ENCODE assay signal across 14 mouse cellular contexts in the genomic region with DNA sequence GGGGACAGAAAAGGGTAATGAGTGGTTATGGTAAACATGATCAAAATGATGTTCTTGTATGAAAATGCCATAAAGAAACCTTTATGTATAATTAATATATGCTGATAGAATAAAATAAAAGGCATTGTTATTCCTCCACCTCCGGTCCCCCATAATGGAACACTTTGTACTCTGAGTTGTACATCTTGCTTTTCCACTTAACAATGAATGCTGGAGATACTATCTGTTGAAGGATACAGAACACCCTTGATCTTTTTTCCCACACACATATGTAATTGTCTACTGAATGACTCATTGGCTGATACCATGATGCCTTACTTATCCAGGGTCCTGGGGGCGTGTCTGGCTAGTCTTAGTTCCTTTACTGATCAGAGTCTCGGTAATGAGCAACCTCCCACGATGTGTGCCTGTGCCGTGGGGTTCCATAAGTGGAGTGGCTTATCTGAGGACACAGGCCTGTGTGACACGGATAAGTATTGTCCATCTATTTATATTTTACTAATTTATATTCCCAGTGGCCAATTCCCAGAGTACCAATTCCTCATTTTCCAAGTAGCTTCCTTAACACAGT.
"Had no signal": no experiment of that assay in that cellular context is flagged by ENCODE, and none has a peak within 500 bp of the region (broad histone marks: within the 10 kb centered on the region; RNA-seq: fewer than 3 reads in every experiment).

No protein-coding gene starts in this region.

- H3K4me2 ChIP-seq: kidney, embryonic 15.5 days; limb, embryonic 15.5 days; liver, embryonic 13.5 days had no signal

- H3K27ac ChIP-seq: kidney, embryonic 15.5 days; limb, embryonic 15.5 days; liver, embryonic 13.5 days; macrophage; stomach, postnatal 0 days had no signal

- H3K27me3 ChIP-seq: kidney, embryonic 15.5 days; limb, embryonic 15.5 days; liver, embryonic 13.5 days had no signal

- H3K9ac ChIP-seq: kidney, embryonic 15.5 days; limb, embryonic 15.5 days; liver, embryonic 13.5 days had no signal

- H3K9me3 ChIP-seq: kidney, embryonic 15.5 days; limb, embryonic 15.5 days; liver, embryonic 13.5 days had no signal

- H3K4me1 ChIP-seq: kidney, embryonic 15.5 days; limb, embryonic 15.5 days had no signal

- DNase-seq: kidney, adult 2 months; kidney, postnatal 14 days; layer of hippocampus, adult 9-11 months; layer of hippocampus, postnatal 36 days; liver, embryonic 13.5 days; midbrain, embryonic 14.5 days; right cerebral cortex, adult 18-20 months; right cerebral cortex, postnatal 25 days; thymus, postnatal 14 days had no signal

- H3K4me3 ChIP-seq: kidney, embryonic 15.5 days; limb, embryonic 15.5 days; liver, embryonic 13.5 days had no signal

- ATAC-seq: intestine, embryonic 16.5 days had no signal
